Mouse (Mus musculus): ENCODE data around the gene Dhx32. TPM values are rescaled to one million over a fixed set of nuclear protein-coding genes. Genes with fewer than 3 reads are reported as not detected.
"Not testable (repeated sequence)": the region's sequence is repeated elsewhere in the genome, so short reads cannot be mapped to it uniquely, and the experiment has no call there.

Dhx32 gene
- polyA plus RNA-seq, 1 experiment from 2014 or later = 75.4 TPM

DNA sequence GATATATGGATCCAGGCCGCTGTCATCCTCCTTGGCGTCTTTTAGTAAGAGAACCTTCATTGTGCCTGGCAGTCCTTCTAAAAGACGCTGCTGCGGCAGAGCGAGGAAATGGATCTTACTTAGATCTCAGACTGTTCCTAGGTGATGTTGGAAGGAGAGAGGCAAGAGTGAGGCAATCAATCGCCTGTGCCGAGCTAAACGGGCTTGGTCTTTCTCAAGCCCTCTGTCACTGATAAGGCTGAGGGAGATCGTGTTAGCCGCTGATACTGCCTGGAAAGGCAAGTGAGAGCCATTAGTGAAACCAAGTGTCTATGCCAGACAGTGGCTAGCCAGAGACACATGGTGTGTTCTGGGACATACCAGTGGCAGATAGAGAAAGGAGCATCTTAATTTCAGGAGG lies 80.2 kb downstream of the Dhx32 start:
- Histone ChIP-seq H3K4me1 (replicated peaks; ENCODE audit: control insufficient read depth, insufficient read depth, low read length) (no peaks in the 10 kb centered on the region), H3K9me3 (ENCODE audit: control insufficient read depth, low read length) (no peaks in the 10 kb centered on the region), H3K36me3 (ENCODE audit: control insufficient read depth, insufficient read depth, low read length) (no peaks in the 10 kb centered on the region), H3K4me2 (ENCODE audit: low read depth, low read length, severe bottlenecking) (no peak overlapping the region), H3K9ac (ENCODE audit: low read length) (no peak overlapping the region), H3K27ac (ENCODE audit: low read depth, low read length) (no peak overlapping the region), H3K4me3 (ENCODE audit: low read depth, low read length) (no peak overlapping the region), H3K27me3 (ENCODE audit: control insufficient read depth, insufficient read depth, low read length) (no peaks in the 10 kb centered on the region)
- DNase-seq (ENCODE audit: low spot score) = no peak
- ATAC-seq (replicated peaks; ENCODE audit: low FRiP score) = no peak
- 96% methylated on average over 10 of the region's 10 CpGs for WGBS

DNA sequence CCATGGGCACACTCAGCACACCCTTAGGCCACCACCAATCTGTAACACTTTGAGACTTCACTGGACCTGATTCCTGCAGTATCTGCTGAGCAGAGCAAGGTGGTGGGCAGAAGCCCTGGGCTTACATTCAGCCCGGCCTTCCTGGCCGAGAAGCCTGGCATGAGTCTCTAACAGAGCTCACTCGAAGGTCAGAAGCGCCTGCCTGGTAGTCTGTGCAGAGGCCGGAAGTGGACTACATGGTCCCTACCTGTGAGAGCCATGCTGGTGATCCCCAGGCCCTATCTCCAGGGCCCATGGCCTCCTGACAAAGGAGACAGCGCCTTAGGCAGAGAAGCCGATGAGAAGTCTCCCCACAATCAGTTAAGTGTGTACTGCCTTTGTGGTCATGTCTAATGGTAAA lies 81.2 kb downstream of the Dhx32 start:
- 94% methylated on average over 7 of the region's 7 CpGs for WGBS

DNA sequence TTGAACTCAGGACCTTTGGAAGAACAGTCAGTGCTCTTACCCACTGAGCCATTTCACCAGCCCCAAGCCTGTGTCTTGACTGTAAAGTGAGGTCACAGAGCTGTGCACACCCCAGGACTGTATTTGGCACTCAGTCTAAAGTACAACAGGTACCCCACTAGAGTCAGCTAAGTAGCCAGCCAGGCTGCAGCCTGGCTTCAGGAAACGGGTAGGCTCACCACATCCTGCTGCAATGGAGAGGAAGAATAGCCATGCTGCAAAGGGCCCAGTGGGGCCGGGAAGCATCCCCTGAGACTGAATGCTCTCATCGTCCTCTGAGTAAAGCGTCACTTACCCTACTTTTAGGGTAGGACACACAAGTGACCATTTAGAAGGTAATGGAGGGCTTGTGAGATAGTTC lies 82.6 kb downstream of the Dhx32 start:
- H3K4me2 ChIP-seq (ENCODE audit: low read depth, low read length, severe bottlenecking) = no peak overlapping the region
- no peaks in the 10 kb centered on the region for H3K27me3 ChIP-seq (ENCODE audit: control insufficient read depth, insufficient read depth, low read length)
- no peaks in the 10 kb centered on the region for H3K4me1 ChIP-seq (replicated peaks; ENCODE audit: control insufficient read depth, insufficient read depth, low read length)
- 94% methylated on average over 4 of the region's 4 CpGs for WGBS
- no peak overlapping the region for H3K4me3 ChIP-seq (ENCODE audit: low read depth, low read length)
- no peak overlapping the region for H3K27ac ChIP-seq (ENCODE audit: low read depth, low read length)
- ATAC-seq (replicated peaks; ENCODE audit: low FRiP score) (no peak), DNase-seq (ENCODE audit: low spot score) (no peak)
- H3K9ac ChIP-seq (ENCODE audit: low read length) = no peak overlapping the region
- H3K36me3 ChIP-seq (ENCODE audit: control insufficient read depth, insufficient read depth, low read length) = no peaks in the 10 kb centered on the region
- no peaks in the 10 kb centered on the region for H3K9me3 ChIP-seq (ENCODE audit: control insufficient read depth, low read length)

More for the DNA sequence above, 81.2 kb downstream of the Dhx32 start:
- no peak overlapping the region for H3K4me2 ChIP-seq (ENCODE audit: low read depth, low read length, severe bottlenecking)
- H3K9ac ChIP-seq (ENCODE audit: low read length) = no peak overlapping the region
- no peaks in the 10 kb centered on the region for H3K36me3 ChIP-seq (ENCODE audit: control insufficient read depth, insufficient read depth, low read length)
- H3K27ac ChIP-seq (ENCODE audit: low read depth, low read length) = no peak overlapping the region
- no peaks in the 10 kb centered on the region for H3K27me3 ChIP-seq (ENCODE audit: control insufficient read depth, insufficient read depth, low read length)
- ATAC-seq (replicated peaks; ENCODE audit: low FRiP score) = no peak
- H3K4me1 ChIP-seq (replicated peaks; ENCODE audit: control insufficient read depth, insufficient read depth, low read length) = no peaks in the 10 kb centered on the region
- no peak for DNase-seq (ENCODE audit: low spot score)
- H3K9me3 ChIP-seq (ENCODE audit: control insufficient read depth, low read length) = no peaks in the 10 kb centered on the region
- H3K4me3 ChIP-seq (ENCODE audit: low read depth, low read length) = no peak overlapping the region

DNA sequence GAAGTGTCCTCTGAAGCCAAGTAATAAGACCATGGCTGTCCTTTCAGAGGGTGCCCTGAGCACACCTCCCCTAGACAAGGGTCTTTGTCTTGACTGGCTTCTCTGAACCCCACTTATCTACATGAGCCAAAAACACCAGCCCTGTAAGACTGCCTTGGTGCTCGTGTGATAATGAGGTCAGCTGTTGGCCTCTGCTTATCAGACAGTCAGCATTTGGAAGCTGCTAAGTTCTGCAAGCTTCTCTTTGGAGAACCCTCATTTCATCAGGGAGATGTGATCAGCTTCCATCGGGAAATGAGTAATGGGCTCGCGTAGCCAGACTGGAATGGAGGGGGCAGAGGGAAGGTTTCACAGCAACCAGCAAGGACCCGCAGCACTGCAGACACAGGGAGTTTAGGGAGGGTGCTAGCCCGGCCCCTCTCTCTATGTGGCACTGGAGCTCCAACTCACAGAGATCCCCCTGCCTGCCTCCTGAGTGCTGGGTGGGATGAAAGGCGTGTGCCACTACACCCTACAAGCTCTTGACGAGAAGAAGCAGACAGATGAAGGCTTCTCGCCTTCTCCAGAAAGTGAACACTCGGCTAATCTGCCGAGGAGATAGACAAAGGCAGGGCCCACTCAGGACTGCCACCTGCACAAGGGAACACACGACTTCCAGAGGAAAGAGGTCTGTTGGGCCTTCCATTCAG lies 84.4 kb downstream of the Dhx32 start:
- no peaks in the 10 kb centered on the region for H3K4me1 ChIP-seq (replicated peaks; ENCODE audit: control insufficient read depth, insufficient read depth, low read length)
- no peak for DNase-seq (ENCODE audit: low spot score)
- 88% methylated on average over 12 of the region's 12 CpGs for WGBS
- peak overlapping the region; percentile 18; the same call in 1 of the 2 replicates for H3K27ac ChIP-seq (ENCODE audit: low read depth, low read length)
- no peak overlapping the region for H3K4me2 ChIP-seq (ENCODE audit: low read depth, low read length, severe bottlenecking)
- no peak for ATAC-seq (replicated peaks; ENCODE audit: low FRiP score)
- H3K36me3 ChIP-seq (ENCODE audit: control insufficient read depth, insufficient read depth, low read length) = no peaks in the 10 kb centered on the region
- no peak overlapping the region for H3K4me3 ChIP-seq (ENCODE audit: low read depth, low read length)
- H3K9ac ChIP-seq (ENCODE audit: low read length) = no peak overlapping the region
- no peaks in the 10 kb centered on the region for H3K27me3 ChIP-seq (ENCODE audit: control insufficient read depth, insufficient read depth, low read length)
- H3K9me3 ChIP-seq (ENCODE audit: control insufficient read depth, low read length) = no peaks in the 10 kb centered on the region

DNA sequence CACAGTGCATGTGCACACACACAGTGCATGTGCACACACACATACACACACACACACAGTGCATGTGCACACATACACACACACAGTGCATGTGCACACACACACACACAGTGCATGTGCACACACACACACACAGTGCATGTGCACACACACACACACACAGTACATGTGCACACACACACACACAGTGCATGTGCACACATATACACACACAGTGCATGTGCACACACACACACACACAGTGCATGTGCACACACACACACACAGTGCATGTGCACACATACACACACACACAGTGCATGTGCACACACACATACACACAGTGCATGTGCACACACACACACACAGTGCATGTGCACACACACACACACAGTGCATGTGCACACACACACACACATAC lies 96.9 kb downstream of the Dhx32 start:
- not testable (repeated sequence) for H3K4me2 ChIP-seq (ENCODE audit: low read depth, low read length, severe bottlenecking); H3K4me3 ChIP-seq (ENCODE audit: low read depth, low read length); ATAC-seq (replicated peaks; ENCODE audit: low FRiP score); H3K27me3 ChIP-seq (ENCODE audit: control insufficient read depth, insufficient read depth, low read length); H3K4me1 ChIP-seq (replicated peaks; ENCODE audit: control insufficient read depth, insufficient read depth, low read length); H3K36me3 ChIP-seq (ENCODE audit: control insufficient read depth, insufficient read depth, low read length); H3K9me3 ChIP-seq (ENCODE audit: control insufficient read depth, low read length); H3K27ac ChIP-seq (ENCODE audit: low read depth, low read length); H3K9ac ChIP-seq (ENCODE audit: low read length); DNase-seq (ENCODE audit: low spot score)

DNA sequence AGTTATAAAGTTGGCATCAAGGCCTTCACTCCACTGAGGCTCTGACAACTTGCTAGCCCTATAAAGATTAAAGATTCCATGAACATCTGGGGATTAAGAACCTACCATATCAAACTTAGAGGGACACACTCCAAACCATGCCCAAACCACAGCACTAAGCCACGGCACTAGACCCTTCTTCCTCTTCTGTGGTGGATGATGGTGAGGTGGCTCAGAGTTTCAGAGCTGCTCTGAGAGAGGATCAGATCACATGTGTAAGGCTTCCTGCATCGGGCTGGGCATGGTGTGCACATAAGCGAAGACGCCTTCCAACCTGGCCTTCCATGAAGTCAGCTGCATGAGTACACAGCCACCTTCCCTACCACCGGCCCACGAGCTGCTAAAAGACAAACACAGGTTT lies 97.8 kb downstream of the Dhx32 start:
- 94% methylated on average over 6 of the region's 6 CpGs for WGBS

DNA sequence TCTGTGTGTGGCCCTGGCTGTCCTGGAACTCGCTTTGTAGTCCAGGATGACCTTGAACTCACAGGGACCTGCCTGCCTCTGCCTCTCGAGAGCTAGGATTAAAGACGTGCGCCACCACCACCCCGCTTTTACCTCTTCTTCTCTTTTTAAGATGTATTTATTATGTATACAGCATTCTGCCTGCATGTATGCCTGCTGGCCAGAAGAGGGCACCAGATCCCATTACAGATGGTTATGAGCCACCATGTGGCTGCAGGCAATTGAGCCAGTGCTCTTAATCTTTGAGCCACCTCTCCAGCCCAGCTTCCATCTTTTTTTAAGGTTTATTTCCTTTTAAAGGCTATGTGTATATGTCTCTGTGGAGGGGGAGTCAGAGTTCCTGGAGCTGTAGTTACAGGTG lies 98.4 kb downstream of the Dhx32 start:
- Histone ChIP-seq H3K27ac (ENCODE audit: low read depth, low read length) (no peak overlapping the region), H3K27me3 (ENCODE audit: control insufficient read depth, insufficient read depth, low read length) (no peaks in the 10 kb centered on the region), H3K4me1 (replicated peaks; ENCODE audit: control insufficient read depth, insufficient read depth, low read length) (no peaks in the 10 kb centered on the region), H3K4me3 (ENCODE audit: low read depth, low read length) (no peak overlapping the region), H3K9me3 (ENCODE audit: control insufficient read depth, low read length) (peaks cover 5% of the 10 kb centered on the region; the same call in 1 of the 2 replicates), H3K4me2 (ENCODE audit: low read depth, low read length, severe bottlenecking) (no peak overlapping the region), H3K36me3 (ENCODE audit: control insufficient read depth, insufficient read depth, low read length) (no peaks in the 10 kb centered on the region; the same call in 1 of the 2 replicates), H3K9ac (ENCODE audit: low read length) (no peak overlapping the region)
- ATAC-seq (replicated peaks; ENCODE audit: low FRiP score) (no peak), DNase-seq (ENCODE audit: low spot score) (no peak)
- WGBS = 85% methylated on average over 5 of the region's 5 CpGs

More for the DNA sequence above, 97.8 kb downstream of the Dhx32 start:
- ATAC-seq (replicated peaks; ENCODE audit: low FRiP score) = no peak
- DNase-seq (ENCODE audit: low spot score) = no peak
- Histone ChIP-seq H3K27me3 (ENCODE audit: control insufficient read depth, insufficient read depth, low read length) (no peaks in the 10 kb centered on the region), H3K9ac (ENCODE audit: low read length) (no peak overlapping the region), H3K4me3 (ENCODE audit: low read depth, low read length) (no peak overlapping the region), H3K9me3 (ENCODE audit: control insufficient read depth, low read length) (peaks cover 5% of the 10 kb centered on the region; the same call in 1 of the 2 replicates), H3K4me2 (ENCODE audit: low read depth, low read length, severe bottlenecking) (no peak overlapping the region), H3K36me3 (ENCODE audit: control insufficient read depth, insufficient read depth, low read length) (no peaks in the 10 kb centered on the region; the same call in 1 of the 2 replicates), H3K4me1 (replicated peaks; ENCODE audit: control insufficient read depth, insufficient read depth, low read length) (no peaks in the 10 kb centered on the region), H3K27ac (ENCODE audit: low read depth, low read length) (no peak overlapping the region)

DNA sequence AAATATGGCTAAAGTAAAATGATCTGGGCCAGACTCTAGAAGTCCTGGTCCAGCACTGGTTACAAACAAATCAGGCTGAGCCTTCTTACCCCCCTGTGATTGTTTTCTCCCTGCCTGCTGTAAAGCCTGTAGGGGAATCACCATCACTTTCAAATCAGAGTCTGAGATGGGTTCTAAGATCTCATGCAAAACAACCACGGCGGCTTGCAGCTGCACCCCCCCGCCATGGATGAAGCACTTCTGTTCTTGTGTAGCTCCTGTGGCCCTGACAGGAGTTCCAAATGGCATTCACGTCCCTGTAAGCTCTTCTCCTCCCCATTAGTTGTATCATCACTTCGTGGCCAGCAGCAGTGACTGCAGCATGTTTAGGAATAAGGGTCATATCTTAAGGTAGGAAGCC lies 98.9 kb downstream of the Dhx32 start:
- peaks cover 5% of the 10 kb centered on the region; the same call in 1 of the 2 replicates for H3K9me3 ChIP-seq (ENCODE audit: control insufficient read depth, low read length)
- whole genome bisulfite sequencing = 91% methylated on average over 5 of the region's 5 CpGs
- H3K36me3 ChIP-seq (ENCODE audit: control insufficient read depth, insufficient read depth, low read length) = no peaks in the 10 kb centered on the region; the same call in 1 of the 2 replicates
- no peak overlapping the region for H3K27ac ChIP-seq (ENCODE audit: low read depth, low read length)
- no peak for DNase-seq (ENCODE audit: low spot score)
- no peaks in the 10 kb centered on the region for H3K4me1 ChIP-seq (replicated peaks; ENCODE audit: control insufficient read depth, insufficient read depth, low read length)
- H3K9ac ChIP-seq (ENCODE audit: low read length) = no peak overlapping the region
- H3K27me3 ChIP-seq (ENCODE audit: control insufficient read depth, insufficient read depth, low read length) = no peaks in the 10 kb centered on the region
- H3K4me2 ChIP-seq (ENCODE audit: low read depth, low read length, severe bottlenecking) = no peak overlapping the region
- H3K4me3 ChIP-seq (ENCODE audit: low read depth, low read length) = no peak overlapping the region
- no peak for ATAC-seq (replicated peaks; ENCODE audit: low FRiP score)

DNA sequence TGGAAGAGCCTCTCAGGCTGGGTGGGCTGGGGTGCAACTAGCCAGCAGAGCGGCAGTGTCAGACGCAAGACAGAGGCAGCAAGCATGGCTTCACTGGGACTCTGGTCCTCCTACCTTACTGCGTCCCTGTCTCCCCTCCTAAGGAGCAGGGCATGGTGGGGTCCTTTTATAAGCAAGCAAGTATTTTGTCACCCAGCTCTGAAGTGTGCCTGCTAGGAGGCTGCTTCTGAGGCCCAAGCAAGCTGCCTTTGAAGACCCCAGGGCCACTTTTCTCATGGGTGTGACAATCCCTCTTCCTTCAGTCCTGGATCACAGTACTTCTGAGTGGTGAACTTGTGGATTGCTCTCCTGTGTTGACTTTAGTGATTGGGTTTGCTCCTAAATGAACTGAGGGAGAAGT lies 102.6 kb downstream of the Dhx32 start, which contains the start of gene Mmp21:
Gene Mmp21 (minus strand): TSS at position 101 of the 400 bp plus-strand sequence.
- H3K36me3 ChIP-seq (ENCODE audit: control insufficient read depth, insufficient read depth, low read length) = no peaks in the 10 kb centered on the region
- ATAC-seq (replicated peaks; ENCODE audit: low FRiP score) = no peak
- no peak within 1 kb of the TSS for H3K9ac ChIP-seq (ENCODE audit: low read length)
- H3K4me1 ChIP-seq (replicated peaks; ENCODE audit: control insufficient read depth, insufficient read depth, low read length) = no peaks in the 10 kb centered on the region
- DNase-seq (ENCODE audit: low spot score) = no peak
- no peak within 1 kb of the TSS for H3K27ac ChIP-seq (ENCODE audit: low read depth, low read length)
- no peaks in the 10 kb centered on the region for H3K27me3 ChIP-seq (ENCODE audit: control insufficient read depth, insufficient read depth, low read length)
- H3K9me3 ChIP-seq (ENCODE audit: control insufficient read depth, low read length) = no peaks in the 10 kb centered on the region; the same call in 1 of the 2 replicates
- no peak within 1 kb of the TSS for H3K4me3 ChIP-seq (ENCODE audit: low read depth, low read length)
- WGBS = 90% methylated on average over 3 of the region's 3 CpGs
- no peak within 1 kb of the TSS for H3K4me2 ChIP-seq (ENCODE audit: low read depth, low read length, severe bottlenecking)

Data from forebrain, embryonic 11.5 days (tissue).